Mouse (Mus musculus): ENCODE results near the gene Ebi3.
A peak's percentile ranks its signal among the peaks of the same experiment; 100 is the strongest.
"Not testable (repeated sequence)": the region's sequence is repeated elsewhere in the genome, so short reads cannot be mapped to it uniquely, and the experiment has no call there.

Ebi3 gene

GRCm38 (mm10) chr17:55952447-55953027, at the start of gene Ebi3:
Gene Ebi3 (plus strand): TSS chr17:55952640.
- no peak for DNase-seq (ENCODE audit: low spot score in 2 of 2)

DNA sequence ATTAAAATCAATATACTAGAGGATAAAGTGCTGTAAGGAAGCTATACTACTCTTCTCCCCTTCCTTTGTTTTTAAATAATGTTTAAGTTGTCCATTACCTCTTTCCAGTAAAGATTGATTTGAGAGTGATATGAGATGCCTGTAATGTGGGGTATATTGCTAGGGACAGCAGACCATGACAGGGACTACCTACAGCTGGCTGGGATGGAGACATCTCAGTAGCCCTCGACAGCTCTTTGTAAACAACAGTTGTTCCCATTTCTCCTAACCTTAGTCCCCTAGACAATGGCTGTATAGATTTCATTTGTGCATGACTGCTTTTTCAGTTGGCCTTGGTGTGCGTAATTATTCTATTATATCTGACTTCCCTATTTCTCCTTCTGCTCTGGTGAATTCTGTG, 49.4 kb upstream of the Ebi3 start:
- no peak for DNase-seq (ENCODE audit: low spot score in 2 of 2)

DNA sequence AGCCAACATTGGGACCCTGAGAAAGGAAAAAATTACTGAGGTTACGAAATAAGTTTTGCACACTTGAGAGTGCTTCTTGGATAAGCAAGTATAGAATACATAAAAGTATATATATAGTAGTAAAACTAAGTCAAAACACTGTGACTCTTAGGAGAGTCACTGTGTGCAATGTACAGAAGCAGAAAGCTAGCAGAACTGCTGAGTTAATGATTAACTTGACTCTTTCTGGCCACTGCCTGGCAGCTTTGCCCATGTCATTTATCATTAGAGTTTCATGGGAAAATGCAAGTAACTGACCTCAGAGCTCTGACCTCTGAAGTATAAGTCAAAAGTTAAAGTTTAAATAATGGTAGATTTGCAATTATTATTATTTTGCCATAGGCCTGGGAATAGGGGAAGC, 48.8 kb upstream of the Ebi3 start:
- no peak for DNase-seq (ENCODE audit: low spot score in 2 of 2)

- DNase-seq (ENCODE audit: low spot score in 2 of 2) = no peak
These were observed 48.3 kb upstream of the Ebi3 start for GRCm38 (mm10) chr17:55904131-55904530.

DNA sequence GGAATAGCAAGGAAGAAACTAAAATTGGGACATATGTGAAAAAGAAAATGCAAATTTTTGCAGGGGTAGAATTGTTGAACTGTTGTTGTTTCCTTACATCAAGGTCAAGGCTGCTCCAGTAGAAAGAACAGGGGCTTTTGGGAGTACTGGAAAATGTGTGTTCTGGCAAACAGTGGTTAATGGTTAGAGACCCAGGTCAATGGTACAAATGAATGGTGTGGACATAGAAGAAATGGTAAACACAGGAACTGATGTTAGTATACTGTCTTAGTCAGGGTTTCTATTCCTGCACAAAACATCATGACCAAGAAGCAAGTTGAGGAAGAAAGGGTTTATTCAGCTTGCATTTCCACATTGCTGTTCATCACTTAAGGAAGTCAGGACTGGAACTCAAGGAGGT, 45.8 kb upstream of the Ebi3 start:
- no peak for DNase-seq (ENCODE audit: low spot score in 2 of 2)

DNA sequence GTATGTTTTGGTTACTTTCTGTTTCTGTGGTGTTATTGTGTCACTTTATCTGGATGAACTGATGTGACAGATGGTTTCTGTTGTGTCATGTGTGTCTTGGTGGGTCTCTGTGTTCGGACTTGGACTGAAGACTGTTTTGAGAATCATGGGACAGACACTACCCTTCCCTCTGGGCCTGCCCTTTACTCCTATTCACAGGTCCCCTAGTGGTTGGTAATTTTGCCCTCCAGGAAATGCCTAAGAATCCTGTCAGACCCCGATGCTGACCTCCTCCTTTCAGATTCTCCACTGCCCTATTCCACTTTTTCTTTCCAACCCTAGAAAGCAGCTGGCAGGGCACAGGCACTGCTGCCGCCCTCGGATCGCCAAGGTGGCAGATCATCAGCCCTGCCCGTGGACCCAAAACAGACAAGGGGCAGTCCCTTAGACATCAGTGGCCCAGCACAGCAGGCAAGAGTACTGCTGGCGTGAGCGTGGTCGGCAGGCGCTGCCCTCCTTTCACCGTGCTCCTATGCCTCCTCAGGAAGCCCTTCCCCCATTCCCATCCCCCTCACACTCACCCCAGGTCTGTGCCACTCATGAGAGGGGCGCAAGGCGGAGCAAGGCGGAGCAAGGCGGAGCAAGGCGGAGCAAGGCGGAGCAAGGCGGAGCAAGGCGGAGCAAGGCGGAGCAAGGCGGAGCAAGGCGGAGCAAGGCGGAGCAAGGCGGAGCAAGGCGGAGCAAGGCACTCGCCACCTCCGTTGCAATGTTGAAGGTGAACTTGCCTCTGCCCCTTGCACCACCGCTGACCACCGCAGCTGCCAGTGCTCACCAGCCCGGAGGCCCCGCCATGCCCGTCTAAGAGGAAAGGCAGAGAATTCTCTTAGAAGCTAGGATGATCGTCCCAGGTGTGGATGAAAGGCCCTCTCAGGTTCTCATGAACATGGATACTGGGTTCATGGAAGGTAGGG, 20.6 kb upstream of the Ebi3 start:
- peak; percentile 55 to 56 for DNase-seq (ENCODE audit: low spot score in 2 of 2)

DNA sequence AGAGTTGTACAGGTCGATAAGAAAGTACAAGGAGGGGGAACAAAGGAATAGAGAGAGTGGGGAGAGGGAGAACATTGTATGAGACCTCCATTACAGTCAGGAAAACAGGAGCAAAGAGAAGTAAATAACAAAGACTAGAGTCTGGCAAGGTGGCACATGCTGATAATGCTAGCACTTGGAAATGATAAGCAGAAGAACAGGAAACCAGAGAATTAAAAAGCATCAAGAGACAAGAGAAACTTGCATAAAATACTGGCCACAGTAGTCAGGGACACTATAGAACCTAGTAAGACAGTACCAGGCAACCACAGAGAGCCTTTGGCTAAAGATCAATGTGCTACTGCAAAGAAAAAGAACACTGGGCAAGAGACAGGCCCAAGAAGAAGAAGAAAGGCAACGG, 19.8 kb upstream of the Ebi3 start:
- no peak for DNase-seq (ENCODE audit: low spot score in 2 of 2)

DNA sequence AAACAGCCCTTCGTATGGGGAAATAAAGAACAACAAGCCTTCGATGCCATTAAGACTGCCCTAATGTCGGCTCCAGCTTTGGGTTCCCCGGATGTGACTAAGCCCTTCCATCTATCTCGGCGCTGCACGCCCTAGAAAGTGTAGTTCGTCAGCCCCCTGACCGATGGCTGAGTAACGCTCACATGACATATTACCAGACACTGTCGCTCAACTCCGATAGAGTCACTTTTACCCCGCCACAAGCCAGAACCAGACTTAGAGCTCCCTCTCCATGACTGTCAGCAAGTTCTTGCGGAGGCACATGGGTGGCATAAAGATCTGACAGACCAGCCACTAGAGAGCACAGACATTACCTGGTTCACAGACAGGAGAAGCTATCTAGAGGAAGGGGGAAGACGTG, 19.2 kb upstream of the Ebi3 start:
- DNase-seq (ENCODE audit: low spot score in 2 of 2) = no peak

DNA sequence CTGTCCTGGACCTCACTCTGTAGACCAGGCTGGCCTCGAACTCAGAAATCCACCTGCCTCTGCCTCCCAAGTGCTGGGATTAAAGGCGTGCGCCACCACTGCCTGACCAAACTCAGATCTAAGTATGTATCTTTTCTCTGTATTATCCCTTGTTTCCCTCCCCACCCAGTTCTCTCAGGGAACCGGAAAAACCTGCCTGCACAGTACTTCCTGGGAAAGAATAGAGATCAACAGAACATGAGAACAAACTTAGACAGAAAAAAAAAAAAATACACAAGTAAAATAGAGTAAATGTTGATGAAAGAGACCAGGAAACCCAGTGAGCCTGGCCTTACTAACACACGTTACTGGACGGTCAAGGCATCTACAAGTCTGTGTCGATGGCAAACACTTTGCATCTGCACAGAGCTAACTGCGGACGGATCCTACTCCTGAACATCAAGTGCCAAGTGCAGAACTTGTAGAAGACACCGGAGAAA, 8.0 kb upstream of the Ebi3 start:
- not testable (repeated sequence) for DNase-seq (ENCODE audit: low spot score in 2 of 2)

DNA sequence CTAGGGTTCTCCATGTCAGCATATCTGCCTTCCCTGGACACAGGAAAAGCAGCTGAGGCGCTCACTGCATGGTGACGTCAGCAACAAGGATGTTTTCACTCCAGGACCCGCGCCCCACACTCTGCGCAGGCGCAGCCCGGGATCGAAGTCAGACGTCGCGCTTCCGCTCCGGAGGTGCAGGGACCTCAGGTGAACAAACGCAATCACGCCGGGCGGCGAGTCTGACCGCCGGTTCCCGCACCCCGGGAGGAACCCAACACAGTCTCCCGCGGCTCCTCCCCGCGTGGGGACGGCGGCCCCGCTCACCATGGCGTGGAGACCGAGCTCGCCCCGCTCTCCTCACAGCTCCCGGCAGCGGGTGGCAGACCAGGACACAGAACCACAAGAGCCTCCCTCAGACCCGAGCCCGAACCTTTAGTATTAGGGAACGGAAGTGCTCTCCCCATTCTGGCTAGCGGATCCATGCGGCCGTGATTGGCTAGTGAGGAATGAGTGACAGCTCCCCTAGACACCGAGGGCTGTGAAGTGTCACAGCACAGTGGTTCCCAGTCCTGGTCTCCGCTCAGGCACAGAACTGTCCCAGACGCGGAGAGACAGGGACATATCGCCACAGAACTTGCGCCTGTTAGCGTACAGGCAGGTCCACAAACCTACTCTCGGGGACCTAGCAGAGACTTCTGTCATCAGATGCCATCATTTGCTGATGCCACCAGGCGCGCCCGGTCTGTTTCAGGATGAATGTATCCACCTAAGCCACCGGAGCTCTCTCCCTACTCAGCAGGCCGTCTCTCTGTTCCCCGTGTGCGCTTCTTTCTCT, 7.4 kb upstream of the Ebi3 start:
- DNase-seq (ENCODE audit: low spot score in 2 of 2) = peak; percentile 94 to 96

DNA sequence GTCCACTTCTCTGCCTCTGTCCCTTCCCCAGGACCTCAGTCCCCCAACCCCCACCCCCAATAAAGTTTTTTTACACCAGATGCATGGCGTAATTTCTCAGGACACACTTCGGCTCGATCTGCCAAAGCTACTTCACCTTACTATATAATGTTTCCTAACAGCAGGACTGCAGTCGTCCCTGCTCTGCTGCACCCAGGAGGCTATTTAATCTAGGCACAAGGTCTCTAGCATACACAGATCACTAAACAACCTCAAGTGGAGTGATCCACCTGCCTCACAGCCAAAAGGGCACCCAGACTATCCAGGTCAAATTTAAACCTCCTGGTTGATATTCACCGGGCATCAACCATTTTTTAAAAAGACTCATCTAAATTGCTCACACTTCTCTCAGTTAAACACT, 6.7 kb upstream of the Ebi3 start:
- no peak for DNase-seq (ENCODE audit: low spot score in 2 of 2)

DNA sequence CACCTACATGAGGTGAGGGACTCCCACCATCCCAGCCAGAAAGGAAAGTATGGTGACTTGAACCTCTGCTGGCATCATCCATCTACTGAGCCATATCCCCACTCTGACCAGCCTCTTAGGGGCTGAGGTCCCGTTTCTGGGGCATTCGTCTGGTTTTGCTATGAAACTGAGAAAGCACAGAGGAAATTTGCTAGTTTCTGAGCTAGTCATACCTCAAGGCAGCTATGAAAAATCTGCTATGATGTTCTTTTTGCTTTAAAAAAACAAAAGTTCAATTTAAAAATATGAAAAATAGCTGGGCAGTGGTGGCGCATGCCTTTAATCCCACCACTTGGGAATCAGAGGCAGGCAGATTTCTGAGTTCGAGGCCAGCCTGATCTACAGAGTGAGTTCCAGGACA, 3.8 kb upstream of the Ebi3 start:
- no peak for DNase-seq (ENCODE audit: low spot score in 2 of 2)

GRCm38 (mm10) chr17:55949400-55949799, 3.0 kb upstream of the Ebi3 start, which contains the start of gene Zfp119b:
Gene Zfp119b (minus strand): TSS chr17:55949500.
- no peak for DNase-seq (ENCODE audit: low spot score in 2 of 2)

GRCm38 (mm10) chr17:55950601-55951000, 1.8 kb upstream of the Ebi3 start:
- DNase-seq (ENCODE audit: low spot score in 2 of 2) = no peak

- no peak for DNase-seq (ENCODE audit: low spot score in 2 of 2)
These were observed 399 bp upstream of the Ebi3 start for GRCm38 (mm10) chr17:55952041-55952440.

DNA sequence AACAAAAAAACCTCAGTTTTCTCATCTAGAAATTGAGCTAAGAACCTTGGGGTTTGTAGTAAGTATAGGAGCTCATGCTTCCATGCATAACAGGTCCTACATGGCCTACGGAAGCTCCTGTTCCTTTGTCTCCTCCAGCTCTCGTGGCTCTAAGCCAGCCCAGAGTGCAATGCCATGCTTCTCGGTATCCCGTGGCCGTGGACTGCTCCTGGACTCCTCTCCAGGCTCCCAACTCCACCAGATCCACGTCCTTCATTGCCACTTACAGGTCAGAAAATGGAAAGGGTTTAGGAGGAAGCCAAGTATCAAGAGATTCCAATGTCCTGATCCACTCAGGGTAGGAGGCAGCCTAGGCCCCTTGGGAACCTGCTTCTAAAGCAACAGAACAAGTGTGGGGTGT, 1.3 kb downstream of the Ebi3 start:
- no peak for DNase-seq (ENCODE audit: low spot score in 2 of 2)

DNA sequence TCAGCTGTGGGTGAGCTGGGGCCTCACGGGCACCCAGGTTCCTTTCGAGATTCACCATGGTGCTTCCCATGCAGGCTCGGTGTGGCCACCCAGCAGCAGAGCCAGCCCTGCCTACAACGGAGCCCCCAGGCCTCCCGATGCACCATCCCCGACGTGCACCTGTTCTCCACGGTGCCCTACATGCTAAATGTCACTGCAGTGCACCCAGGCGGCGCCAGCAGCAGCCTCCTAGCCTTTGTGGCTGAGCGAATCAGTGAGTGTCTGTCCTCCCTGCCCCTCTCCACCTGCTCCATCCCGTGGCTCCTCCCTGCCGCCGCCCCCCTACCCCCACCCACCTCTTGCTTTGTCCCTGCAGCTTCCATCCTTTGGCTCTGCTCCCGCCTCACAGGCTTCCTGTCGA, 1.8 kb downstream of the Ebi3 start:
- DNase-seq (ENCODE audit: low spot score in 2 of 2) = no peak

DNA sequence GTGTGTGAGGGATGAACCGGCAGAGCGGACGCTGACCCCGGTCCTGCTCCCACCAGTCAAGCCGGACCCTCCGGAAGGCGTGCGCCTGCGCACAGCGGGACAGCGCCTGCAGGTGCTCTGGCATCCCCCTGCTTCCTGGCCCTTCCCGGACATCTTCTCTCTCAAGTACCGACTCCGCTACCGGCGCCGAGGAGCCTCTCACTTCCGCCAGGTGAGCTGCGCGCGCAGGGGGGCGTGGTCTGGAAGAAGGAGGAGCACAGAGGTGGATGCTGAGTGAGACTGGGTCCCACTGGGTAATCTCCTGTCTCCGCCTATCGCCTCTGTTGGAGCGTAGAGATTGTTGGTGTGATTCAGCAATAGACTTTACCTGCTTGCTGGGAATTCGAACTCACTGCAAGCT, 3.7 kb downstream of the Ebi3 start:
- DNase-seq (ENCODE audit: low spot score in 2 of 2) = peak; percentile 75 to 77

- DNase-seq (ENCODE audit: low spot score in 2 of 2) = no peak
These were observed 4.2 kb downstream of the Ebi3 start for GRCm38 (mm10) chr17:55956591-55956990.

DNA sequence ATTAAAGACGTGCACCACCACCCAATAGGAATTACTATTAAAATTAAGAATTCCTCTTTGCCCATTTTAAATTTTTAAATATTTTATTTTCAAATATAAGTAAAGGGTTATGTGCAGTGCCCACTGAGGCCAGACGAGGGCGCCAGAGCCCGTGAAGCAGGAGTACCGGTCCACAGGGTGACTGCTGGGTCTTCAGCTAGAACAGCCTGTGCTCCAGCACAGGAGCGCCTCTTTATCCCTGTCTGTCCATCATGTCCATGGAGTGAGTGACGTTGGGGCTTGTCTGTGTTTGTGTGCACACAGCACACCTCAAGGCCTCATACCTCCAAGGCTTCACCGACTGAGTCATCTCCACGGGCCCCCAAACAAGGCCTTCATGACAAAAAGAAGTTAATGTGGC, 4.7 kb downstream of the Ebi3 start:
- peak; percentile 64 to 67 for DNase-seq (ENCODE audit: low spot score in 2 of 2)

- DNase-seq (ENCODE audit: low spot score in 2 of 2) = no peak
These were observed 5.5 kb downstream of the Ebi3 start for GRCm38 (mm10) chr17:55957726-55958583.

Data from frontal cortex, postnatal 36 days (tissue).